Mouse (Mus musculus) intestine, embryonic 14.5 days (tissue): ENCODE data around the gene Rin2. TPM values are rescaled to one million over a fixed set of nuclear protein-coding genes. Genes with fewer than 3 reads are reported as not detected.

Experiments used
- ATAC-seq: fragments of 200-750 bp; cut with Nextera tagmentation; replicated peaks from 2 replicates; pipeline ENCODE4 v1.8.0; 2017; ENCODE audit warnings: low read depth, moderate number of reproducible peaks, moderate TSS enrichment, moderate library complexity; ENCODE audit not compliant: low FRiP score, low TSS enrichment
- DNase-seq: peaks from one replicate; pipeline ENCODE4 v3.0.0-alpha.2; 2018; ENCODE audit warnings: low spot score
- H3K27ac ChIP-seq: fragments of 300-500 bp; sonication (generic); 2 replicates; pipeline ENCODE4 v1.5.1; 2014; ENCODE audit warnings: low read depth, mild to moderate bottlenecking, control low read depth
- H3K27me3 ChIP-seq: fragments of 300-500 bp; sonication (generic); replicated peaks from 2 replicates; pipeline ENCODE4 v1.6.1; 2014; ENCODE audit warnings: low read length, control low read depth; ENCODE audit not compliant: control insufficient read depth, insufficient read depth
- H3K36me3 ChIP-seq: fragments of 300-500 bp; sonication (generic); 2 replicates; pipeline ENCODE4 v1.6.1; 2014; ENCODE audit warnings: low read length, control low read depth; ENCODE audit not compliant: control insufficient read depth, insufficient read depth
- H3K4me1 ChIP-seq: fragments of 300-500 bp; sonication (generic); replicated peaks from 2 replicates; pipeline ENCODE4 v1.6.1; 2014; ENCODE audit warnings: low read length, control low read depth, mixed read lengths; ENCODE audit not compliant: control insufficient read depth, insufficient read depth
- H3K4me2 ChIP-seq: fragments of 300-500 bp; sonication (generic); 2 replicates; pipeline ENCODE4 v1.6.1; 2014; ENCODE audit warnings: low read length
- H3K4me3 ChIP-seq: fragments of 300-500 bp; sonication (generic); 2 replicates; pipeline ENCODE4 v1.5.1; 2014; ENCODE audit warnings: low read depth, low read length, control low read depth, mixed read lengths
- H3K9ac ChIP-seq: fragments of 300-500 bp; sonication (generic); 2 replicates; pipeline ENCODE4 v1.6.1; 2014; ENCODE audit warnings: mild to moderate bottlenecking, low read length
- H3K9me3 ChIP-seq: fragments of 300-500 bp; sonication (generic); 2 replicates; pipeline ENCODE4 v1.6.1; 2016; ENCODE audit warnings: low read length, control low read depth; ENCODE audit not compliant: control insufficient read depth
- WGBS: fragments of 180-500 bp; shearing (Covaris S2); extraction: QIAGEN DNeasy Blood & Tissue Kit; methylation state at CpG from one replicate; pipeline ENCODE4 v1.1.7; 2014; 5-methylcytosine and 5-hydroxymethylcytosine counted together
- polyA plus RNA-seq: library from polyadenylated mRNA; unstranded; fragments of >200 nt; fragmentation: Nextera tagmentation; extraction: Ambion mirVana; gene quantifications from 2 replicates; pipeline ENCODE4 v1.2.1, GENCODE M21; 2014

Rin2 gene
- 25.0 and 31.1 TPM in 2 replicates for polyA plus RNA-seq

DNA sequence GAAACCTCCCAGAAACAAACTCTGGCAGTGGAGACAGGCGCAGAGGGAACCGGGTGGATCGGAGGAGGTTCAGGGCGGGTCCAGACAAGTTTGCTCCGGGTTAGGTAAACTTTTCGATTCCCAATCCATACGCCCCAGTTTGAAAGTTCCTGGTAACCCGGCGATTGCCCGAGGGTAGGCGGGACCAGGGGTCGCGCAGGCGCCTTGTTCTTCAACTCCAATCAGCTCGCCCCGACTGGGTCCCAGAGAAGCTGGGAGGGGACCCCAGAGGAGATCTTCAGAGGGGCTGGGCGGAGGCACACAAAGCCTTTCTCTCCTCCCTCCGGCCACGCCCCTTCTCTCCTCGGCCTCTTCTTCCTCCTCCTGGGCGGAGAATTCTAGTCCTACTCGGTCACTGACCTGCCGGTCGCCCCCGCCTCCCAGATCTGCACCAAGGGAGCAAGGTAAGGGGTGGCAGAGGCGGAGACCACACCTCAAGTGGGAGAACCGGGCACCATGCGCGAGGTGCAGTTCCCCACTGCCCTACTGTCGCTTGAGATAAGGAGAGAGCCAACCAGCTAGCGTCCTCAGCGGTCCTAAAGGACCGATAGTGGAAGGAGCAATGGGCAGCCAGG lies at the start of gene Rin2:
Gene Rin2 (plus strand): TSS at position 74 of the 614 bp plus-strand sequence.
- peak within 1 kb of the TSS; percentile 84 for H3K4me2 ChIP-seq
- H3K9me3 ChIP-seq = no peaks in the 10 kb centered on the region
- ATAC-seq (peak; percentile 89), DNase-seq (peak; percentile 86)
- under 1% methylated on average over 33 of the region's 33 CpGs for WGBS
- no peaks in the 10 kb centered on the region for H3K27me3 ChIP-seq
- H3K4me3 ChIP-seq = peak within 1 kb of the TSS; percentile 75
- H3K27ac ChIP-seq = peak within 1 kb of the TSS; percentile 80
- H3K9ac ChIP-seq = peak within 1 kb of the TSS; percentile 66
- H3K36me3 ChIP-seq = no peaks in the 10 kb centered on the region
- peaks cover 19% of the 10 kb centered on the region for H3K4me1 ChIP-seq

DNA sequence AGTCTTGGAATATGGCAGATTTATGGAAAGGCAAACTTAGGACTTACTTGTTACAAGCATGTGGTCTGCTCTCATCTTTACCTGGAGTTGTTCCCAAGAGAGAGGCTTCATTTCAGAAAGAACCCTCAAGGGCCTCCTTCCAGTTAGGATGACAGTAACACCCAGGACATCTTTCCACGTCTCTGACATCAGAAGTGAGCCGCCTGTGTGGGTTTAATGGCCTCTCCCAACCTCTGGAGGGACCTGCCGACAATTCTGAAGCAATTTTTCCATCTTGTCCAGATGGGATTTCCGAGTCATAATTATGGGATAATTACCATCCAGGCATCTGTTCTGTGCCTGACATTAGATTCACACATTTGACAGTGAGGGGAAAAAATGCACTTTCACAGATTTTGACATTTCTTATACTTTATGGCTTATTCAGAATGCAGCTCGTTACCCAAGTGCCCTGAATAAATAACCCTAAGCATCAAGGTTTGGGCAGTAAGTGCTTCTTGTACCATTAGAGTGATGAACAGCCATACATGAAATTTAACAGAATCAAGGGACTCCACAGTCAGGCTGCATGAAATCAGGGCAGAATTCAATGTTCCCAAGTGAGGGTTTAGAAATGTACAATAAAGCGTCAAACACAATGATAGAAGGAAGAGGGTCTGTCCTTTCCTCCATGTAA lies 43.8 kb upstream of the Rin2 start:
- peaks cover 3% of the 10 kb centered on the region; the same call in 1 of the 2 replicates for H3K4me1 ChIP-seq
- WGBS = 69% methylated on average over 6 of the region's 6 CpGs
- H3K9me3 ChIP-seq = no peaks in the 10 kb centered on the region
- H3K4me2 ChIP-seq = no peak overlapping the region
- H3K9ac ChIP-seq = no peak overlapping the region
- peak overlapping the region; percentile 19; the same call in 1 of the 2 replicates for H3K27ac ChIP-seq
- no peaks in the 10 kb centered on the region for H3K27me3 ChIP-seq
- ATAC-seq (no peak), DNase-seq (no peak)
- no peaks in the 10 kb centered on the region; the same call in 1 of the 2 replicates for H3K36me3 ChIP-seq
- H3K4me3 ChIP-seq = no peak overlapping the region

DNA sequence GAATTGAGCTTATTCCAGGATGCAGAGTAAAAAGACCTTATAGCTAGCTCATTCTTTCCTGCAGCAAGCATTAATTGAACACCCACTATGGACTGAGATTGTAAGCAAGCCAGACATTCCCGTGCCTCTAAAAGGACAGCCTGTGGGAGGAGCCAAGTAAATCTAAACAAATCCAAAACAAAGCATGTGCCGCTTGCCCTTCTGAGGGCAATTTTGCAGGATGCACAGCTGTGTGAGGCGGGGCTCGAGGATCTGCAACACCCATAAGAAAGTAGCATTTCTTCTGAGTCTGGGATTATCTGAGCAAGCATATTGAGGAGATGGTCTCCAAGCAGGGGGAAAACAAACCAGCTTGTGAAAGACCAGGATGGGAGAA lies 43.2 kb upstream of the Rin2 start:
- no peak for DNase-seq
- H3K36me3 ChIP-seq = no peaks in the 10 kb centered on the region; the same call in 1 of the 2 replicates
- H3K4me3 ChIP-seq = no peak overlapping the region
- no peak overlapping the region for H3K4me2 ChIP-seq
- no peaks in the 10 kb centered on the region for H3K9me3 ChIP-seq
- H3K9ac ChIP-seq = no peak overlapping the region
- H3K4me1 ChIP-seq = peaks cover 3% of the 10 kb centered on the region; the same call in 1 of the 2 replicates
- H3K27ac ChIP-seq = peak overlapping the region; percentile 19; the same call in 1 of the 2 replicates
- WGBS = 20% methylated on average over 4 of the region's 4 CpGs
- no peaks in the 10 kb centered on the region for H3K27me3 ChIP-seq
- ATAC-seq = no peak

DNA sequence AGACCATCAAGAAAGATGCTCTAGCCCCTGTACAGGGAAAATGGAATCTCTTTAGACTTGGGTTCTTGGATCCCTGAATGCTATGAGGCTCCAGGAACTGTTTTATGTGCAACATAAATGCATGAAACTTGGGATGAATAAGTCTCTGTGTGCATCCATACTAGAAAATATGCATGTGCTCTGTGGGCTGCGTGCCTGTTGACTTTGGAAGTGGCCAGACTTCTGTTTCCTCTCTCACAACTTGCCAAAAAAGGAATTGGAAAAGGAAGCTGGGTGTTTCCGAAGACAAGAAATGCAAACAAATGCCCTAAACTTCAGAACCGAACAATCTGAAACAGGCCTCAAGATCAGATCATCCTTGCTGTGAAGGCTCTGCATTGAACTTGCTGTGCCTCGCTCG lies 41.2 kb upstream of the Rin2 start:
- no peak overlapping the region for H3K4me2 ChIP-seq
- 62% methylated on average over 5 of the region's 5 CpGs for whole genome bisulfite sequencing
- H3K4me3 ChIP-seq = no peak overlapping the region
- ATAC-seq = no peak
- DNase-seq = no peak
- peaks cover 3% of the 10 kb centered on the region; the same call in 1 of the 2 replicates for H3K4me1 ChIP-seq
- no peak overlapping the region for H3K27ac ChIP-seq
- no peaks in the 10 kb centered on the region; the same call in 1 of the 2 replicates for H3K36me3 ChIP-seq
- no peaks in the 10 kb centered on the region for H3K27me3 ChIP-seq
- no peak overlapping the region for H3K9ac ChIP-seq
- no peaks in the 10 kb centered on the region for H3K9me3 ChIP-seq

DNA sequence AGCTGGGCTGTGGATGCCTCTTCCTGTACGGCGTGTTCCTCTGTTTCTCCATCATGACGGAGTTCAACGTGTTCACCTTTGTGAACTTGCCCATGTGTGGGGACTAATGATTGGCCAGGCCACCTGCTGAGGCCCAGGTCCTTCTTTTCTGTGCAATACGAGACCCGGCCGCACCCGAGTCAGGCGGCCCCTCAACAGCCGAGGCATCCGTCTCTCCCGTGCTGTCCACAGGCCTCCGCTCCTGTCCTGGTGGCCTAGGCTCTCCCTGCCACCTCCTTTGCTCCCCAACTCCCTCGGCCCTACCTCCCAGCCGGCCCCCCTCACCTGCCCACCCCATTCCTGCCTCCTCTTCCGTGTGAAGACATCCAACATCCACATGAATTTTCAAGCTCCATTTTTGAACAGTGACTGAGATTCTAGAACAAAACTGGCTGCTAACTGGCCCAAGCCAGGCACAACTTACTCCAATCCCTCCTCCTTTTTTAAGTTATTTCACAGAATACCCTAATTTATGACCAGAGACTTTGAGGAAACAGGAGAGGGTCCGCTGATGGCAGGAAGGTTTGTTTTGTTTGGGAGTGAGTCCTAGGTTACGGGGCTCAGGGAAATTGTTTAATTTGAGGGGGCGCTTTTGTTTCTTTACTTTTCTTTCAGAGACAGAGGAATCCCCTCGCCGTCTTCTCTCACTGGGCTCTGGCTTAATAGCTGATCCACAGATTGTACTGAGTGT lies 34.6 kb upstream of the Rin2 start:
- Histone ChIP-seq H3K4me1 (no peaks in the 10 kb centered on the region), H3K9me3 (no peaks in the 10 kb centered on the region), H3K27ac (no peak overlapping the region), H3K4me2 (no peak overlapping the region), H3K27me3 (no peaks in the 10 kb centered on the region), H3K4me3 (no peak overlapping the region), H3K36me3 (no peaks in the 10 kb centered on the region; the same call in 1 of the 2 replicates), H3K9ac (no peak overlapping the region)
- 64% methylated on average over 21 of the region's 21 CpGs for WGBS
- DNase-seq (no peak), ATAC-seq (no peak)

DNA sequence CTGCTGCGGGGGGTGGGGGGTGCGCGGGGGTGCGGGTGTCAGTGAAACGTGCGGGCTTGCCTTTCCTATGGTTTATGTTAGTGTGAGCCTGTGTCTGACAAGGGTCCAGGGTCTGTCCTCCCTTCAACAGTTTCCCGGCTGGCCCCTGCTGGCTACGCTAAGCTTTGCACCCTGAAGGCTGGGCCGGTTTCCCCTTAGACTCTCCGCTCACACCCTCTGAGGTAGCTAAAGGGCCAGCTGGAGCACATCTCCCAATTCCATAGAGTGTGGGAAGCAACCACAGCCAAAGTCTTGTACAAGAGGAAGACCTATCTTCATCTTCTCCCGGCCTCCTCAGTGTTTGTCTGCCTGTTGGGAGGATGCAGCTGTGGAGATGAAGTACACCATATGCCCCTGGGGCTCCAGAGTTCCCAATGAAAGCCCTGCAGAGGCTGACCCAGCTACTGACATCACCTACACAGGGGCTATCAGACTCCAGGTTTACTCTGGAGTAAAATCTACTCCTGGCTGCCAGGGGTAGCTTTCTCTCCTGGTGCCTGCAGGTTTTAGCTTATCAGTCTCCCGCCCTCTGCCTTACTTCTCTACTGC lies 19.5 kb upstream of the Rin2 start:
- Histone ChIP-seq H3K27me3 (no peaks in the 10 kb centered on the region), H3K9me3 (no peaks in the 10 kb centered on the region), H3K36me3 (no peaks in the 10 kb centered on the region), H3K27ac (no peak overlapping the region), H3K4me3 (no peak overlapping the region), H3K9ac (no peak overlapping the region), H3K4me1 (no peaks in the 10 kb centered on the region), H3K4me2 (no peak overlapping the region)
- 19% methylated on average over 12 of the region's 12 CpGs for WGBS
- peak; percentile 55; the same call in 1 of the 2 replicates for ATAC-seq
- no peak for DNase-seq

DNA sequence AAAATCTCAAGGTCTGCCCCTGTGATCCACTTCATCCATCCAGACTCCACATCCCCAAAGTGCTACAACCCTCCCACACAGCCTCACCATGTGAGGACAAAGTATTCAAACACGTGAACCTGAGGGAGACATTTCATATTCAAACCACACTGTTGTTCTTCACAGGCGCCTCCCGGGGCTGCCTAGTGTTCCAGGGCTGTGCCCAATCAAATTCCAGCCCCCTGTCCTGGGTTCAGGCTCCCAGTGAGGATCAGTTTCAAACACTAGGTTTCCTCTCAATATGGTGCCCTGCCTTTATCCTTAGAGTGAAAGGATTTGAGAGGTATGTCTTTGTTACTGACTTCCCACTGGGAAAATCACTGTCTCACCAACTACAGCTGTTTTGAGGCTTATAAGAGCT lies 18.9 kb upstream of the Rin2 start:
- 79% methylated on average over 3 of the region's 3 CpGs for WGBS
- Histone ChIP-seq H3K9ac (no peak overlapping the region), H3K4me2 (no peak overlapping the region), H3K27me3 (no peaks in the 10 kb centered on the region), H3K36me3 (no peaks in the 10 kb centered on the region), H3K27ac (no peak overlapping the region), H3K4me1 (no peaks in the 10 kb centered on the region), H3K4me3 (no peak overlapping the region), H3K9me3 (no peaks in the 10 kb centered on the region)
- ATAC-seq (no peak), DNase-seq (no peak)

DNA sequence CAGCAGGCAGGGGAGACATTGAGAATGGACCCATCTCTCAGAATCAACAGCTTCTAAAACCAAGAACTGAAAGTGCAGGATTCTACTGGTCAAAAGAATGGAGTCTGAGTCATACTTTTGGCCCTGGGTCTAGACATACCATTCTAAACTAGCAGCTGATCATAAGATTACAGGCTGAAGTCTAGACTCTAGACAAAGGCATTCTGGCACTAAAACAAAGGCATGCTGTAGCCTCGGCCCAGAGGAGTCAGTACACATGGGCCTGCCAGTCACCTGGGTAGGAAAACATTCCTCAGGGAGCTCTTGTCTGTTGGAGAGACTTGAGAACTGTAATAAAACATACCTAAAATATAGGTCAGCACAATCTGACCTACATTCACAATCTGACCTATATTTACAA lies 18.3 kb upstream of the Rin2 start:
- Histone ChIP-seq H3K4me3 (no peak overlapping the region), H3K27ac (no peak overlapping the region), H3K4me1 (no peaks in the 10 kb centered on the region), H3K9ac (no peak overlapping the region), H3K4me2 (no peak overlapping the region), H3K36me3 (no peaks in the 10 kb centered on the region), H3K27me3 (no peaks in the 10 kb centered on the region), H3K9me3 (no peaks in the 10 kb centered on the region)
- ATAC-seq (no peak), DNase-seq (no peak)
- WGBS = 70% methylated on average over 1 of the region's 1 CpGs
